Mouse (Mus musculus) activated CD4-positive, CD25-positive, alpha-beta regulatory T cell (primary cell): ENCODE measurements around the gene Vps25. TPM values are rescaled to one million over a fixed set of nuclear protein-coding genes. Genes with fewer than 3 reads are reported as not detected.

Experiments used
- polyA plus RNA-seq, 2 experiments: library from polyadenylated mRNA; unstranded; fragments of 100-300 nt; shearing (Covaris generic); gene quantifications; one replicate each; pipeline ENCODE4 v1.2.1; 2017

Gene Vps25
- polyA plus RNA-seq, result 100 to 1,000 TPM; 156 to 177 TPM

GRCm38 (mm10) chr11:101253613-101254389, at the start of gene Vps25:
Gene Vps25 (plus strand): TSS chr11:101253707.

GRCm38 (mm10) chr11:101226065-101226701, 27.3 kb upstream of the Vps25 start, which contains the start of gene Ezh1:
Gene Ezh1 (minus strand): TSS chr11:101226463.

GRCm38 (mm10) chr11:101245855-101246701, 7.4 kb upstream of the Vps25 start, which contains the start of gene Ramp2:
Gene Ramp2 (plus strand): TSS chr11:101246028.

GRCm38 (mm10) chr11:101259948-101260825, 6.7 kb downstream of the Vps25 start, which contains the start of gene Wnk4:
Gene Wnk4 (plus strand): TSS chr11:101260567.

GRCm38 (mm10) chr11:101278223-101279192, 25.0 kb downstream of the Vps25 start, which contains the start of the genes Cntd1 and Coa3:
Gene Cntd1 (plus strand): TSS chr11:101279012.
Gene Coa3 (minus strand): TSS chr11:101279114.

GRCm38 (mm10) chr11:101302004-101302798, 48.7 kb downstream of the Vps25 start, which contains the start of gene Becn1:
Gene Becn1 (minus strand): TSS chr11:101302286.

Other genes starting within 250 kb of the Vps25 start
- gene Atp6v0a1, start 244.3 kb upstream of the Vps25 start, polyA plus RNA-seq, result 10 to 100 TPM in 1 of 2 experiments, 1 to 10 TPM in 1; 6.1 to 13.6 TPM
- 10 to 100 TPM; 18.9 to 25.9 TPM for gene Naglu, start 183.7 kb upstream of the Vps25 start, polyA plus RNA-seq
- gene Hsd17b1, start 175.3 kb upstream of the Vps25 start, polyA plus RNA-seq, result under 1 TPM in 1 of 2 experiments, not detected in 1; 0.52 TPM
- 10 to 100 TPM; 32.3 to 36.4 TPM for gene Coasy, start 171.1 kb upstream of the Vps25 start, polyA plus RNA-seq
- 10 to 100 TPM; 90.2 to 93.1 TPM for gene Mlx, start 166.4 kb upstream of the Vps25 start, polyA plus RNA-seq
- gene Psmc3ip, start 158.3 kb upstream of the Vps25 start, polyA plus RNA-seq, result 1 to 10 TPM; 7.1 to 8.4 TPM
- gene Retreg3, start 133.8 kb upstream of the Vps25 start, polyA plus RNA-seq, result 10 to 100 TPM; 61.6 to 75.9 TPM
- gene Tubg1, start 133.8 kb upstream of the Vps25 start, polyA plus RNA-seq, result 10 to 100 TPM; 31.0 to 43.3 TPM
- gene Tubg2, start 97.8 kb upstream of the Vps25 start, polyA plus RNA-seq, result 1 to 10 TPM in 1 of 2 experiments, under 1 TPM in 1; 0.48 to 2.5 TPM
- under 1 TPM; 0.17 to 0.28 TPM for gene Cntnap1, start 83.2 kb upstream of the Vps25 start, polyA plus RNA-seq
- gene Plekhh3, start 82.4 kb upstream of the Vps25 start, polyA plus RNA-seq, result 1 to 10 TPM in 1 of 2 experiments, under 1 TPM in 1; 0.61 to 1.3 TPM
- gene Ccr10, start 78.3 kb upstream of the Vps25 start, polyA plus RNA-seq, result 10 to 100 TPM in 1 of 2 experiments, under 1 TPM in 1; 0.92 to 15.6 TPM
- gene Ezh1, start 27.2 kb upstream of the Vps25 start, polyA plus RNA-seq, result 10 to 100 TPM; 43.0 to 68.3 TPM
- gene Ramp2, start 7.7 kb upstream of the Vps25 start, polyA plus RNA-seq, result under 1 TPM; 0.41 to 0.55 TPM
- gene Wnk4, start 6.9 kb downstream of the Vps25 start, polyA plus RNA-seq, result 1 to 10 TPM; 1.3 to 5.1 TPM
- 1 to 10 TPM in 1 of 2 experiments, under 1 TPM in 1; 0.41 to 1.2 TPM for gene Cntd1, start 25.3 kb downstream of the Vps25 start, polyA plus RNA-seq
- 100 to 1,000 TPM; 101 to 118 TPM for gene Coa3, start 25.4 kb downstream of the Vps25 start, polyA plus RNA-seq
- 100 to 1,000 TPM; 223 to 228 TPM for gene Becn1, start 48.6 kb downstream of the Vps25 start, polyA plus RNA-seq
- gene Psme3, start 62.5 kb downstream of the Vps25 start, polyA plus RNA-seq, result 100 to 1,000 TPM; 157 to 201 TPM
- gene Aoc2, start 71.4 kb downstream of the Vps25 start, polyA plus RNA-seq, result 1 to 10 TPM; 1.8 to 2.4 TPM
- gene Aoc3, start 76.9 kb downstream of the Vps25 start, polyA plus RNA-seq, result not detected
- gene G6pc, start 113.9 kb downstream of the Vps25 start, polyA plus RNA-seq, result not detected
- 10 to 100 TPM; 33.3 to 40.7 TPM for gene Aarsd1, start 163.9 kb downstream of the Vps25 start, polyA plus RNA-seq
- 1 to 10 TPM; 3.0 to 3.5 TPM for gene Gm27029, start 171.1 kb downstream of the Vps25 start, polyA plus RNA-seq
- gene Rundc1, start 171.4 kb downstream of the Vps25 start, polyA plus RNA-seq, result 10 to 100 TPM; 17.1 to 29.7 TPM
- gene Ptges3l, start 171.6 kb downstream of the Vps25 start, polyA plus RNA-seq, result 1 to 10 TPM; 4.2 to 4.6 TPM
- gene Rpl27, start 188.6 kb downstream of the Vps25 start, polyA plus RNA-seq, result 100 to 1,000 TPM; 318 to 457 TPM
- 100 to 1,000 TPM; 188 to 201 TPM for gene Ifi35, start 194.7 kb downstream of the Vps25 start, polyA plus RNA-seq
- under 1 TPM; 0.21 to 0.35 TPM for gene Rnd2, start 211.3 kb downstream of the Vps25 start, polyA plus RNA-seq
- gene Vat1, start 212.5 kb downstream of the Vps25 start, polyA plus RNA-seq, result under 1 TPM; 0.32 to 0.74 TPM